Mouse (Mus musculus) c-Kit-positive CD71-positive TER-119-negative erythroid progenitor cells, embryonic 14.5 days (primary cell): Measurements from ENCODE around the gene Slc12a7.
A peak's percentile ranks its signal among the peaks of the same experiment; 100 is the strongest.

ENCODE experiments used
- DNase-seq: peaks from one replicate; pipeline ENCODE4 v3.0.0-alpha.2; 2013; ENCODE audit warnings: low read depth

Slc12a7 gene

GRCm38 (mm10) chr13:73821251-73821650 lies 88.4 kb downstream of the Slc12a7 start:
- DNase-seq, result no peak

GRCm38 (mm10) chr13:73822187-73822800 lies 89.4 kb downstream of the Slc12a7 start:
- DNase-seq, result peak; percentile 40

- DNase-seq, result no peak
Observed at GRCm38 (mm10) chr13:73823711-73824110, 90.8 kb downstream of the Slc12a7 start.

GRCm38 (mm10) chr13:73827243-73827642 lies 94.3 kb downstream of the Slc12a7 start:
- DNase-seq, result no peak

- DNase-seq, result peak; percentile 36
Observed at GRCm38 (mm10) chr13:73831486-73831885, 98.6 kb downstream of the Slc12a7 start.

GRCm38 (mm10) chr13:73833809-73834208 lies 100.9 kb downstream of the Slc12a7 start:
- no peak for DNase-seq

- no peak for DNase-seq
Observed at GRCm38 (mm10) chr13:73835791-73836190, 102.9 kb downstream of the Slc12a7 start.

- no peak for DNase-seq
Observed at GRCm38 (mm10) chr13:73836491-73836890, 103.6 kb downstream of the Slc12a7 start.

- DNase-seq, result no peak
Observed at GRCm38 (mm10) chr13:73837708-73838107, 104.8 kb downstream of the Slc12a7 start.

GRCm38 (mm10) chr13:73839137-73839548 lies 106.2 kb downstream of the Slc12a7 start:
- DNase-seq, result no peak

- DNase-seq, result no peak
Observed at GRCm38 (mm10) chr13:73839740-73840139, 106.8 kb downstream of the Slc12a7 start.

GRCm38 (mm10) chr13:73842696-73843095 lies 109.8 kb downstream of the Slc12a7 start:
- DNase-seq, result no peak

- no peak for DNase-seq
Observed at GRCm38 (mm10) chr13:73846589-73847464, 113.9 kb downstream of the Slc12a7 start.

GRCm38 (mm10) chr13:73847465-73847836 lies 114.6 kb downstream of the Slc12a7 start, which contains the start of gene Nkd2:
Gene Nkd2 (minus strand): TSS chr13:73847631.
- DNase-seq, result peak; percentile 40
